Mouse (Mus musculus) G1E (cell line): ENCODE measurements around the gene Stx8.

ENCODE experiments used
- CTCF ChIP-seq: IDR thresholded peaks from 2 replicates; pipeline ENCODE4 v1.5.1; 2012; ENCODE audit warnings: low read depth, low read length, inconsistent platforms, mixed read lengths
- GATA1 ChIP-seq: IDR thresholded peaks from 2 replicates; pipeline ENCODE4 v1.6.1; 2012; ENCODE audit warnings: borderline replicate concordance, low read length, inconsistent platforms, mixed read lengths
- GATA2 ChIP-seq: IDR thresholded peaks from 2 replicates; pipeline ENCODE4 v1.6.1; 2012; ENCODE audit warnings: low read depth, low read length, inconsistent platforms, borderline replicate concordance
- POLR2AphosphoS5 ChIP-seq: IDR thresholded peaks from 2 replicates; pipeline ENCODE4 v1.6.1; 2012; ENCODE audit warnings: low read depth, low read length, inconsistent platforms; ENCODE audit not compliant: insufficient replicate concordance
- TAL1 ChIP-seq: conservative IDR thresholded peaks from 2 replicates; pipeline ENCODE4 v1.6.1; 2012; ENCODE audit warnings: low read depth, low read length, inconsistent platforms, mixed read lengths

DNA sequence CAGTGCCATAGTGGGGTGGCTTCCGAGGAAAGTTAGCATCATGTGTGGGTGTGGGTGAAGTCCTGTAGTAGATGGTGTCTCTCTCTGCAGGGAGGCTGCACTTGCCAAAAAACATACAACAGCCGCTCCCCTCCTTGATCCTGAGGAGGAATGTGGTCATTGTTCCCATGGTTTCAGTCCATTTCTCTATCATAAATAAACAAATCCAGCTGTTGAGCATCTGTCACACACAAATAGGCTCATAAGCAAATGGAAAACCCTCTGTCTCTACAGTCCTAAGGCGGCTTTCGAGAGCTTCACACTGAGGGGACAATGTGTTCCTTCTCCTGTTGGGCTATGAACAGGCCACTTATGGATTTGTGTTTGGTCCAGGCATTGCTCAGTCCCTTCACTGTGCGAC lies 56.9 kb downstream of the Stx8 start:
- TF ChIP-seq CTCF (no peak), GATA1 (no peak), TAL1 (no peak), POLR2AphosphoS5 (no peak), GATA2 (no peak)
